Mouse (Mus musculus) embryonic facial prominence, embryonic 12.5 days (tissue): Measurements from ENCODE around the gene Dpf3. TPM values are rescaled to one million over a fixed set of nuclear protein-coding genes. Genes with fewer than 3 reads are reported as not detected.
A peak's percentile ranks its signal among the peaks of the same experiment; 100 is the strongest.

Experiments used
- ATAC-seq: fragments of 200-750 bp; cut with Nextera tagmentation; 2 replicates; pipeline ENCODE4 v1.8.0; 2017; ENCODE audit not compliant: insufficient number of reproducible peaks, insufficient read depth, low FRiP score, low TSS enrichment
- H3K27ac ChIP-seq: fragments of 300-500 bp; sonication (generic); 2 replicates; pipeline ENCODE4 v1.5.1; 2016; ENCODE audit warnings: mild to moderate bottlenecking
- H3K27me3 ChIP-seq: fragments of 300-500 bp; sonication (generic); 2 replicates; pipeline ENCODE4 v1.6.1; 2016; ENCODE audit warnings: mild to moderate bottlenecking, moderate library complexity
- H3K36me3 ChIP-seq: fragments of 300-500 bp; sonication (generic); 2 replicates; pipeline ENCODE4 v1.6.1; 2016; ENCODE audit warnings: mild to moderate bottlenecking
- H3K4me1 ChIP-seq: fragments of 300-500 bp; sonication (generic); 2 replicates; pipeline ENCODE4 v1.6.1; 2016
- H3K4me2 ChIP-seq: fragments of 300-500 bp; sonication (generic); replicated peaks from 2 replicates; pipeline ENCODE4 v1.6.1; 2016; ENCODE audit warnings: mild to moderate bottlenecking, moderate library complexity
- H3K4me3 ChIP-seq: fragments of 300-500 bp; sonication (generic); 2 replicates; pipeline ENCODE4 v1.5.1; 2016; ENCODE audit warnings: mild to moderate bottlenecking
- H3K9ac ChIP-seq: fragments of 300-500 bp; sonication (generic); 2 replicates; pipeline ENCODE4 v1.6.1; 2016; ENCODE audit warnings: mild to moderate bottlenecking, moderate library complexity
- H3K9me3 ChIP-seq: fragments of 300-500 bp; sonication (generic); 2 replicates; pipeline ENCODE4 v1.6.1; 2016; ENCODE audit warnings: mild to moderate bottlenecking, moderate library complexity
- WGBS: fragments of 180-500 bp; shearing (Covaris S2); methylation state at CpG from one replicate; pipeline ENCODE4 v1.1.7; 2016; 5-methylcytosine and 5-hydroxymethylcytosine counted together
- polyA plus RNA-seq: library from polyadenylated mRNA; unstranded; fragments of >200 nt; fragmentation: Nextera tagmentation; extraction: Ambion mirVana; gene quantifications from 2 replicates; pipeline ENCODE4 v1.2.1, GENCODE M21; 2016

Dpf3 gene
- polyA plus RNA-seq, 1 experiment from 2014 or later, result 4.2 TPM

GRCm38 (mm10) chr12:83496336-83496735, 8.8 kb upstream of the Dpf3 start:
- H3K9ac ChIP-seq, result no peak overlapping the region
- no peak for ATAC-seq
- H3K9me3 ChIP-seq, result peaks cover 2% of the 10 kb centered on the region; the same call in 1 of the 2 replicates
- H3K27ac ChIP-seq, result no peak overlapping the region
- WGBS, result 74% methylated on average over 4 of the region's 4 CpGs
- no peak overlapping the region for H3K4me2 ChIP-seq
- H3K27me3 ChIP-seq, result 0 out of 2 replicates have a peak, but pooled peaks cover 5% of the 10 kb centered on the region
- H3K4me1 ChIP-seq, result no peaks in the 10 kb centered on the region
- no peaks in the 10 kb centered on the region for H3K36me3 ChIP-seq
- no peak overlapping the region for H3K4me3 ChIP-seq

- H3K4me1 ChIP-seq, result no peaks in the 10 kb centered on the region
- WGBS, result 38% methylated on average over 9 of the region's 9 CpGs
- ATAC-seq, result no peak
Observed at GRCm38 (mm10) chr12:83495961-83496282, 8.4 kb upstream of the Dpf3 start.

GRCm38 (mm10) chr12:83495248-83495960, 7.9 kb upstream of the Dpf3 start:
- 68% methylated on average over 4 of the region's 4 CpGs for WGBS
- H3K27me3 ChIP-seq, result peaks cover 6% of the 10 kb centered on the region; the same call in 1 of the 2 replicates
- ATAC-seq, result no peak

More at GRCm38 (mm10) chr12:83495961-83496282, 8.4 kb upstream of the Dpf3 start:
- Histone ChIP-seq H3K4me3 (no peak overlapping the region), H3K36me3 (no peaks in the 10 kb centered on the region), H3K27me3 (0 out of 2 replicates have a peak, but pooled peaks cover 5% of the 10 kb centered on the region), H3K27ac (no peak overlapping the region), H3K4me2 (no peak overlapping the region), H3K9me3 (peaks cover 6% of the 10 kb centered on the region; the same call in 1 of the 2 replicates), H3K9ac (no peak overlapping the region)

GRCm38 (mm10) chr12:83494196-83494595, 6.7 kb upstream of the Dpf3 start:
- no peak overlapping the region for H3K4me2 ChIP-seq
- no peaks in the 10 kb centered on the region for H3K4me1 ChIP-seq
- no peak for ATAC-seq
- H3K36me3 ChIP-seq, result no peaks in the 10 kb centered on the region
- no peak overlapping the region for H3K9ac ChIP-seq
- H3K4me3 ChIP-seq, result no peak overlapping the region
- peaks cover 13% of the 10 kb centered on the region; the same call in 1 of the 2 replicates for H3K27me3 ChIP-seq
- WGBS, result 83% methylated on average over 9 of the region's 9 CpGs
- H3K9me3 ChIP-seq, result peaks cover 6% of the 10 kb centered on the region; the same call in 1 of the 2 replicates
- H3K27ac ChIP-seq, result no peak overlapping the region

More at GRCm38 (mm10) chr12:83495248-83495960, 7.9 kb upstream of the Dpf3 start:
- no peak overlapping the region for H3K4me3 ChIP-seq
- no peak overlapping the region for H3K4me2 ChIP-seq
- H3K27ac ChIP-seq, result no peak overlapping the region
- no peaks in the 10 kb centered on the region for H3K4me1 ChIP-seq
- no peak overlapping the region for H3K9ac ChIP-seq
- no peaks in the 10 kb centered on the region for H3K36me3 ChIP-seq
- H3K9me3 ChIP-seq, result peaks cover 6% of the 10 kb centered on the region; the same call in 1 of the 2 replicates

- 70% methylated on average over 3 of the region's 3 CpGs for WGBS
- Histone ChIP-seq H3K4me3 (no peak overlapping the region), H3K27me3 (peaks cover 17% of the 10 kb centered on the region; the same call in 1 of the 2 replicates), H3K4me1 (peaks cover 11% of the 10 kb centered on the region; the same call in 1 of the 2 replicates), H3K27ac (no peak overlapping the region), H3K4me2 (no peak overlapping the region), H3K9me3 (peaks cover 6% of the 10 kb centered on the region; the same call in 1 of the 2 replicates), H3K36me3 (no peaks in the 10 kb centered on the region), H3K9ac (no peak overlapping the region)
- no peak for ATAC-seq
Observed at GRCm38 (mm10) chr12:83492808-83493207, 5.3 kb upstream of the Dpf3 start.

GRCm38 (mm10) chr12:83491609-83492008, 4.1 kb upstream of the Dpf3 start:
- no peaks in the 10 kb centered on the region for H3K36me3 ChIP-seq
- H3K9me3 ChIP-seq, result peaks cover 6% of the 10 kb centered on the region; the same call in 1 of the 2 replicates
- H3K4me3 ChIP-seq, result no peak overlapping the region
- no peak overlapping the region for H3K27ac ChIP-seq
- H3K27me3 ChIP-seq, result peaks cover 17% of the 10 kb centered on the region; the same call in 1 of the 2 replicates
- no peak overlapping the region for H3K4me2 ChIP-seq
- ATAC-seq, result no peak
- H3K4me1 ChIP-seq, result peaks cover 11% of the 10 kb centered on the region; the same call in 1 of the 2 replicates
- 41% methylated on average over 1 of the region's 1 CpGs for WGBS
- no peak overlapping the region for H3K9ac ChIP-seq

- peaks cover 6% of the 10 kb centered on the region; the same call in 1 of the 2 replicates for H3K9me3 ChIP-seq
- peaks cover 25% of the 10 kb centered on the region for H3K4me1 ChIP-seq
- H3K27me3 ChIP-seq, result peaks cover 33% of the 10 kb centered on the region
- H3K4me2 ChIP-seq, result no peak overlapping the region
- no peak overlapping the region for H3K4me3 ChIP-seq
- no peak for ATAC-seq
- no peak overlapping the region for H3K27ac ChIP-seq
- H3K9ac ChIP-seq, result no peak overlapping the region
- 32% methylated on average over 2 of the region's 2 CpGs for WGBS
- no peaks in the 10 kb centered on the region for H3K36me3 ChIP-seq
Observed at GRCm38 (mm10) chr12:83489748-83490147, 2.2 kb upstream of the Dpf3 start.

- Histone ChIP-seq H3K4me2 (peak overlapping the region; percentile 98), H3K4me3 (peak overlapping the region; percentile 66), H3K27ac (no peak overlapping the region), H3K9me3 (peaks cover 6% of the 10 kb centered on the region; the same call in 1 of the 2 replicates), H3K9ac (0 out of 2 replicates have a peak overlapping the region, but pooled peaks have one; percentile 33), H3K36me3 (no peaks in the 10 kb centered on the region), H3K27me3 (peaks cover 39% of the 10 kb centered on the region), H3K4me1 (peaks cover 26% of the 10 kb centered on the region)
- under 1% methylated on average over 29 of the region's 29 CpGs for WGBS
- ATAC-seq, result no peak
Observed at GRCm38 (mm10) chr12:83488211-83488941, 860 bp upstream of the Dpf3 start.

GRCm38 (mm10) chr12:83486671-83487461, 650 bp downstream of the Dpf3 start:
- H3K9me3 ChIP-seq, result peaks cover 6% of the 10 kb centered on the region; the same call in 1 of the 2 replicates
- peak overlapping the region; percentile 72; the same call in 1 of the 2 replicates for H3K27ac ChIP-seq
- H3K4me2 ChIP-seq, result peak overlapping the region; percentile 98
- peak; percentile 70 for ATAC-seq
- WGBS, result under 1% methylated on average over 73 of the region's 73 CpGs
- H3K27me3 ChIP-seq, result peaks cover 41% of the 10 kb centered on the region
- H3K4me3 ChIP-seq, result peak overlapping the region; percentile 66
- H3K4me1 ChIP-seq, result peaks cover 26% of the 10 kb centered on the region
- no peaks in the 10 kb centered on the region for H3K36me3 ChIP-seq
- peak overlapping the region; percentile 65 for H3K9ac ChIP-seq

- peak overlapping the region; percentile 98 for H3K4me2 ChIP-seq
- H3K4me3 ChIP-seq, result peak overlapping the region; percentile 66
- peaks cover 41% of the 10 kb centered on the region for H3K27me3 ChIP-seq
- peaks cover 1% of the 10 kb centered on the region; the same call in 1 of the 2 replicates for H3K9me3 ChIP-seq
- under 1% methylated on average over 53 of the region's 53 CpGs for WGBS
- H3K27ac ChIP-seq, result no peak overlapping the region
- ATAC-seq, result no peak
- H3K36me3 ChIP-seq, result no peaks in the 10 kb centered on the region
- H3K4me1 ChIP-seq, result peaks cover 26% of the 10 kb centered on the region
- H3K9ac ChIP-seq, result peak overlapping the region; percentile 65; the same call in 1 of the 2 replicates
Observed at GRCm38 (mm10) chr12:83485911-83486670, 1.4 kb downstream of the Dpf3 start.
